Mouse (Mus musculus): Measurements from ENCODE around the gene Olfr1026.

Gene Olfr1026

GRCm38 (mm10) chr2:85921258-85921657 is at the start of gene Olfr1026:
TSS of gene Olfr1026 (plus strand) at chr2:85921558.
- no peak for DNase-seq (ENCODE audit: low read depth, low spot score)

- no peak for DNase-seq (ENCODE audit: low read depth, low spot score)
These were observed 36.0 kb upstream of the Olfr1026 start, which contains the start of gene Olfr1023 for GRCm38 (mm10) chr2:85885340-85885739. TSS of gene Olfr1023 (plus strand) at chr2:85885640.

GRCm38 (mm10) chr2:85904952-85905351 is 16.4 kb upstream of the Olfr1026 start, which contains the start of gene Olfr1024:
TSS of gene Olfr1024 (minus strand) at chr2:85905052.
- DNase-seq (ENCODE audit: low read depth, low spot score), result no peak

DNA sequence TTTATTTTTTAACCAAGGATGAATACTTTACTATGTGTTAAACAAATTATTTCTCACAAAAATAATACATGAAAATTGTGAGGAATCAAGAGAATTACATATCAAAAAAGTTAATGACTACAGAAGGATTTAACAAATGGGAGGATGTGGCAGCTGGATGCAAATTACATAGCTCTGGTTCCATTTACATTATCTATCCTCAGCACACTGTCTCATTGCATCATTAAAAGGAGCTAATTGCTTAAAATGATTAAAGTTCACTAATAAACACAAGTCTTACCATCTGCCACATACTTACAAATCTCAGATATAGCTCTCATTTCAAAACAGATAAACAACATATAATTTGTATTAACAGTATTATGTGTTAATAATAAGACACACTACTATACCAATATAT is 8.2 kb upstream of the Olfr1026 start:
- no peak for DNase-seq (ENCODE audit: low read depth, low spot score)

DNA sequence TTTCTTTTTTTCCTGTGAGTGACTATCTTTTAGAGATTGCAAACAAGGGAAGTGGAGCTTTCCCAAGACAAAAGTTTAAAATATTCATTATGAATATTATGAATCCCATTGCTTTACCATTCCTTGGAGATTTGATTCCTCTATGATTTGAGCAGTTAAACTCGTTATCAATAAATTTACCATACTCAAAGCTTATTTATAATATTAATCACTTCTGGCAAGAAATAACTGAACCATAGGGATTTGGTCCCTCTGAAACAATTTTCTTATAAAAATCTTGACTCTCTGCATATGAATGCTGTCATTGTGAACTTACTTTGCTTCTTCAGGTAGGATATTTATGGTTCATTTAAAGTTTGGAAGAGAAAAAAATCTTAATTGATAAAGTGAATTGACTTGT is 6.5 kb upstream of the Olfr1026 start, which contains the start of gene Olfr1025-ps1:
Olfr1025-ps1 (plus strand) TSS at position 301 of the 400 bp plus-strand sequence.
- DNase-seq (ENCODE audit: low read depth, low spot score), result no peak

GRCm38 (mm10) chr2:85950137-85950536 is 28.8 kb downstream of the Olfr1026 start, which contains the start of gene Olfr1028:
TSS of gene Olfr1028 (plus strand) at chr2:85950437.
- DNase-seq (ENCODE audit: low read depth, low spot score), result no peak

- DNase-seq (ENCODE audit: low read depth, low spot score), result no peak
These were observed 52.2 kb downstream of the Olfr1026 start, which contains the start of gene Olfr1029 for GRCm38 (mm10) chr2:85973595-85973994. TSS of gene Olfr1029 (plus strand) at chr2:85973895.

Measured in brain, embryonic 18.5 days (tissue).